Mouse (Mus musculus): ENCODE measurements around the gene Dnah12. TPM values are rescaled to one million over a fixed set of nuclear protein-coding genes. Genes with fewer than 3 reads are reported as not detected.

The Dnah12 gene
- total RNA-seq, 2 experiments from 2014 or later, result not detected

Small RNA genes lying within 50 kb of the gene (microRNA-seq; reads per million reads assigned to microRNA genes)
- gene Mir7672, result 0 to 0.36 reads per million in 2 experiments

Other genes with a start within 250 kb of the Dnah12 start
- 10 to 100 TPM; 73.2 to 87.8 TPM for gene Slmap, start 158.3 kb upstream of the Dnah12 start, total RNA-seq (2021)
- gene Dennd6a, start 119.4 kb upstream of the Dnah12 start, total RNA-seq (2021), result 1 to 10 TPM; 7.3 to 7.4 TPM
- gene Arf4, start 55.2 kb upstream of the Dnah12 start, total RNA-seq (2021), result 10 to 100 TPM; 28.0 to 28.4 TPM
- 1 to 10 TPM; 3.0 to 3.2 TPM for gene Pde12, start 23.4 kb upstream of the Dnah12 start, total RNA-seq (2021)
- gene Asb14, start 201.3 kb downstream of the Dnah12 start, total RNA-seq (2021), result 10 to 100 TPM; 86.5 to 96.4 TPM

Data from gastrocnemius, postnatal 36 days (tissue).